Mouse (Mus musculus) brown adipose tissue, adult 24 weeks (tissue): ENCODE measurements around the gene Thnsl1. TPM values are rescaled to one million over a fixed set of nuclear protein-coding genes. Genes with fewer than 3 reads are reported as not detected.
A peak's percentile ranks its signal among the peaks of the same experiment; 100 is the strongest.

Source experiments
- H3K27ac ChIP-seq: fragments of 200-500 bp; replicated peaks from 2 replicates; pipeline ENCODE4 v1.5.1; 2012; ENCODE audit warnings: low read depth, mild to moderate bottlenecking, low read length
- H3K4me1 ChIP-seq: fragments of 200-500 bp; 2 replicates; pipeline ENCODE4 v1.6.1; 2012; ENCODE audit warnings: low read length, mixed read lengths; ENCODE audit not compliant: control insufficient read depth, insufficient read depth, insufficient read length
- H3K4me3 ChIP-seq: fragments of 200-500 bp; 2 replicates; pipeline ENCODE4 v1.5.1; 2012; ENCODE audit warnings: low read depth, mild to moderate bottlenecking, low read length, moderate library complexity; ENCODE audit not compliant: insufficient read depth
- polyA plus RNA-seq: library from polyadenylated mRNA; stranded (reverse); fragments of >200 nt; gene quantifications from 2 replicates; pipeline ENCODE4 v1.2.4, GENCODE M21; 2012; ENCODE audit not compliant: missing spikeins, insufficient read depth, insufficient read length

Gene Thnsl1
- polyA plus RNA-seq = 6.0 and 9.6 TPM in 2 replicates

DNA sequence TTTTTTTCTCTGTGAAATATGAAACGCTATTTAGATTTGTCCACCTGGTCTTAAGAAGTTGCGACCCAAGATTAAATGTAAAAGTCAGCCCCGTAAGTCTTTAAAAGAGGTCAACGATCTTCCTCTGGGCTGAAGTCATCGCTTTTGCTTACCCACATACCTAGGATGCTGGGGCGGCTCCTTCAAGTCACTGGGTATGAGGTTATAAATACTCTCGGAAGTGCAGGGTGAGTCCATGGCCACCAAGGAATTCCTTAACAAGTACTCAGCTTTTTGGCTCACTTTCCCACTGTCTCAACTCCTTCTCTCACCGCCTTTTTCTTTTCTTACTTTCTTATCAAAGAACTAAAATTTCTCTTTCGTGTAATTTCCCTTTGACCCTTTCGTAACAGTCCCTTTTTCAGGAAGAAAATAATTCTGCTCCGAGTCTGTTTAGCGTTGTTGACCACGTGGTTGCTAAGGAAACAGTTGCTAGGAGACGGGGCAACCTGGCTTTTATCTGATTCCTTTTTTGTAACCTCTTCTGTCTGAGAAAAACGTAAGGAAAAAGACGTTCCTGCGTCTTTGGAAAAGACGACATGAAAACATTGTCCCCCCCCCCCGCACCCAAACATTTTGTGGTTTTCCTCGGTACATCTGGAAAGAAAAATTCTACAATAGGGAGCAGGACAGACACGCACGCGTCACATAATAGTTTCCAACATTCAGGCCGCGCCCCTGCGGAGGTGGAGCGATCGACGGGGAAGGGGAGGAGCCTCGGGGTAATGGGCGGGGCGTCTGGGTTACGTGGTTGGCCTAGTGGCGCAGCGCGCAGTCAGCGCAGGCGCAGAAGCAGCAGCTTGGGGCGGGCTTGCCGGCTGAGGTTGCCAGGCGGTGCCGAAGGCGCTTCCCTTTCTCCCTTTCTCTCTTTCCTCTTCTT lies at the start of gene Thnsl1, which contains the start of gene Enkur:
Gene Thnsl1 (plus strand): TSS at position 813 of the 919 bp plus-strand sequence.
Gene Enkur (minus strand): TSS at position 454 of the 919 bp plus-strand sequence.
- Histone ChIP-seq H3K27ac (peak within 1 kb of the TSS; percentile 48; the same call in 1 of the 2 replicates), H3K4me3 (peak within 1 kb of the TSS; percentile 96), H3K4me1 (no peaks in the 10 kb centered on the region)

DNA sequence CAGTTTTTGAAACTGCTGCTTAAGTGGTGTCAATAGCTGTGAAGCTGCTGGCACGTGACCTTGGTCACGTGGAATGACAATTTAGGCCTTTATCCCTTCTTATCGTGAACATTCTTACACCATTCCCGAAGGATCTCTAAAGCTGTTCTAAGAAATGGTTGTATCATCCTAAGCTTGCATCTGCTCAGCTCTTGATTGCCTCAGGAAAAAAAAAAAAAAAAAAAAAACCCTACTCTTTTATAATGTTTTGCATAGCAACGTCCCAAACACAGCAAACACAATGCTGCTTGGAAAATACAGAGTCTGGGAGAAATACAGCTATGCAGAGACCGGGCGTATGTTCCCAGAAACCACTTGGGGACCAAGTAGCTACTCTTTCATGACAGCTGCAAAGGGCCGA lies 41.2 kb upstream of the Thnsl1 start:
- Histone ChIP-seq H3K4me1 (no peaks in the 10 kb centered on the region), H3K4me3 (no peak overlapping the region), H3K27ac (no peak overlapping the region)

DNA sequence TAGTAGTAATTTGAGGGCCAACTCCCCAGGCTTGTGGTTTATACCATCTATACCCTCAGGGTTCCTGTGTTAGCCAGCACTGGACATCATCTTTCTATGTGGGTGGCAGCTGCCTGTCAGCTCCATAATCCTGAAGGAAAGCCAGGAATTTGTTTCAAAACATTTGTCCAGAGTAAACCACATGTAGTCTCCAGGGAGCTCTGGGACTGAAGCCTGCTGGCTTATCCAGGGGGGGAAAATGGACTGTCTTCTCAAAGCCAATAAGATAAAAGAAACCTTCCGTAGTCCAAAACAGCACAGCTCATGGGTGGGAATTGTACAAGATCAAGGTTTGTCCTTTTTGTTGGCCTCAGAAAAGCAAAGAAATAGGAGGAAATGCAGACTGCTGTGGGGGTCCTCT lies 37.6 kb upstream of the Thnsl1 start:
- Histone ChIP-seq H3K27ac (no peak overlapping the region), H3K4me3 (no peak overlapping the region)

DNA sequence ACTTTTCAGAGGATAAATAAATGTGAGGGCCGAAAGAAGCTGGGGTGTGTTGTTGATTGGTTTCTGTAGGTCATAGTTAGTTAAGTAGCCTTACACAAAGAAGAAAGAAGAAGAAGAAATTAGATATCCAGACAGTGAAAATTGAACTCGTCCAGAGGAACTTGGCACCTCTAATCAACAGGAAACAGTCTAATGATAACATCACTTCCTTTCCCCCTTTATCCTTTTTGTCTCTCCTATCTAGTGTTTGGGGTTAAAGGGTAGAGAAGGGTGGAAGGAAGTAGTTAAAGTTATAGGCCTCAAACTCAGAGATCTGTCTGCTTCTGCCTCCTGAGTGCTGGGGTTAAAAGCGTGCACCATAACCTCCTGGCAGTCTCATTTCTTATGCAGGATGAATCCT lies 32.7 kb upstream of the Thnsl1 start:
- H3K4me3 ChIP-seq = no peak overlapping the region
- H3K4me1 ChIP-seq = no peaks in the 10 kb centered on the region
- H3K27ac ChIP-seq = no peak overlapping the region

More for the DNA sequence above, 37.6 kb upstream of the Thnsl1 start:
- no peaks in the 10 kb centered on the region for H3K4me1 ChIP-seq

DNA sequence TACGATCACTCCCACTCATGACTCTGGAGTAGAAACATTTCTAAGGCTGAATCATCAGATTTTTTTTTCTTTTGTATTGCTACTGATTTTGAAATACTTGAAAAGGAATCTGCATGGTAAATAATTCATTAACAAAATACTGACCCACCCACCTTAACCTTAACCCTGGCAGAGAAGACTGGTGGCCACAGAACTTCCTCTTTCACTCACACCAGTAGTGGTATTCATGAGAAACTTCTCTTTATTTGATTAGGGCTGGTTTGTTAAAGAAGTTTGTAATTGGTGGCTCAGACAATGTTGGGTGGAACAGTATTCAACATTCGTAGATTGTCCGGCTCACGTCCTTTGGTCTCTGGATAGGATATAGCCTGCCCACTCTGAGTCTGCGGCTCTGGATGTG lies 26.4 kb upstream of the Thnsl1 start:
- no peak overlapping the region for H3K4me3 ChIP-seq
- H3K4me1 ChIP-seq = no peaks in the 10 kb centered on the region
- no peak overlapping the region for H3K27ac ChIP-seq

DNA sequence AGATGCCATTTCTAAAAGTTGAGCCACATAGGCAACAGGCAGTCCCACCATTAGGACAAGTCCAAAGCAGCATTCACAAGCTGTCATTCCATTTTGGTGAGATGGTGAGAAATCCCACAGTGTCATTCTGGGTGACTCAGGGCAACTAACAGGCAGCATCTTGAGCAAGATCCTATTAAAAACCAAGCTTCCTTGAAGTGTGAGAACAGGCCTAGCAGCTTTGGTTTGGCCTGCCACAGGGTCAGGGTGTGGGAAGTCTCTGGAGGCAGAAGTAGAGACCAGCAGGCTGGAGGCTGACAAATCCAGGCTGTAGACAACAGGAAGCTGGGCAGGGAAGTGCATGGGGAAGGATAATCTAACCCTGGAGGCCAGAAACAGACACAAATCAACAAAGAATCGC lies 22.7 kb upstream of the Thnsl1 start:
- Histone ChIP-seq H3K27ac (no peak overlapping the region), H3K4me3 (no peak overlapping the region), H3K4me1 (no peaks in the 10 kb centered on the region)

DNA sequence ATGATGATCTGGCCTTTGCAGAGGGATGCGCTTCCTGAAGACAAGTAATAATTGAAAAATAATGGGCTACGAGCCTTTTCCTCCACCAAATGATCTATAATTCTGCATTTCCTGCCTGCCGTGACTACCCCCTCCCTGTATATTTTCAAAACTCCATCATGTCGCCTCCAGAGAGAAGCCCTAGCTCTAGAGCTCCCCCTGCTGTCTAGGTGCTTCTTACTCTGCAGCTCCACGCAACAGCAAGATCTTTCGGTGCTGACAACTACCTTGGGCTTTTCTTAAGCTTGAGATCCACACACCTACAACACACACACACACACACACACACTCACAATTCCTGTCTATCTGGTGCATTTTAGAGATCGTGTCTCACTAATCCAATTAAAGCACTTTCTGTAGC lies 17.9 kb upstream of the Thnsl1 start:
- Histone ChIP-seq H3K4me1 (no peaks in the 10 kb centered on the region), H3K27ac (no peak overlapping the region), H3K4me3 (no peak overlapping the region)

DNA sequence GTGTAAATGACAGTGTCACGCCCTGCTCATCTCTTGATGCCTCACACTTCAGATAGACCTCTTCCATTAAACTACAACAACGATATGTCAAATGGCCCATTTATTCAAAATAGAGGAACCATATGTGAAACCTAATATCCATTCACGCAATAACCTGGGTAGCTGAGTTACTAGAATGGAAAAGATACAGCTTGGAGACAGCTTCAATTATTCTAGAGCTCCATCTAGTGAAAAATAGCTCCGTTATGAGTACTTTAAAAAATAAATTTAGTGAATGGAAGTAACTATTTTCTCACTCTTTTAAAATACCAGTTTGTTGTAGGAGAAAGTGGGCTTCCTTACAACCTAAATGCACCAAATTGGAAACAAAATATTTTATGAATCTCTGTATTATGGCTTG lies 16.9 kb upstream of the Thnsl1 start:
- Histone ChIP-seq H3K4me1 (no peaks in the 10 kb centered on the region), H3K4me3 (no peak overlapping the region), H3K27ac (no peak overlapping the region)

DNA sequence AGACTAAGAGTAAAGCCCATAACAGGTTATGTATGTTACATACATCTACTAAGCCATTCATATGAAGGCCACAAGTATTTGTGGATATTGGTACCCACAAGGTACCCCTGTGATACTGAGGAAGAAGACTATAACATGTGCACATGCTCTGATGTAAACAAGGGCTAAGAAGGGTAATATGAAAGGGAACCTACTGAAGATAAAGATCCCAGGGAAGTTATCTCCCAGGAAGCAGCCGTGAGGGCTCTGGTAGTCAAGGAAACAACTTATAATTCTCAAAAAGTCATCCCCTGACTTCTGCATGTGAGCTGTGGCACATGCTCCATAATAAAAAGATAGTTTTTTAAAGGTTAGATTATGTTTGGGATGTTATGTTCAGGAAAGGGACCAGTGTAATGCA lies 14.3 kb upstream of the Thnsl1 start:
- Histone ChIP-seq H3K4me3 (no peak overlapping the region), H3K4me1 (no peaks in the 10 kb centered on the region)

DNA sequence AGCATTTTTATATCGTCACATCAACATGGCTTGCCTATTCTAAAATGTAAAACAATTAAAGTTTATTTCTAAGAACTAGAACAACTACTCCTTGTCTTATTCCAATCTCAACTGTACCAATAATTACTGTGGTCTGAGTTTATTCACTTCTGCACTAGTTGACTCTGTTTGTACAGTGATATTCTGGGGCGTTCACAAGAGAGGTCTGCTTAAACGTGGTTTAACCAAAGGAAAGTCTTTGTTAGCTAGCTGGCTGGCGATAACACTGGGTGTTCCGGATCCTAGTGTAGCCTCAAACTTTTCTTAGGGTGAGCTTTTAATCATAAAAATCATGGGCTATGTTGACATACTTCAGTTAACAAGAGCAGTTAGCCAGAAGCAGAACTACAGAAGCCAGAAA lies 10.3 kb upstream of the Thnsl1 start:
- H3K4me3 ChIP-seq = no peak overlapping the region
- H3K27ac ChIP-seq = no peak overlapping the region
- H3K4me1 ChIP-seq = no peaks in the 10 kb centered on the region

More for the DNA sequence above, 14.3 kb upstream of the Thnsl1 start:
- H3K27ac ChIP-seq = no peak overlapping the region

DNA sequence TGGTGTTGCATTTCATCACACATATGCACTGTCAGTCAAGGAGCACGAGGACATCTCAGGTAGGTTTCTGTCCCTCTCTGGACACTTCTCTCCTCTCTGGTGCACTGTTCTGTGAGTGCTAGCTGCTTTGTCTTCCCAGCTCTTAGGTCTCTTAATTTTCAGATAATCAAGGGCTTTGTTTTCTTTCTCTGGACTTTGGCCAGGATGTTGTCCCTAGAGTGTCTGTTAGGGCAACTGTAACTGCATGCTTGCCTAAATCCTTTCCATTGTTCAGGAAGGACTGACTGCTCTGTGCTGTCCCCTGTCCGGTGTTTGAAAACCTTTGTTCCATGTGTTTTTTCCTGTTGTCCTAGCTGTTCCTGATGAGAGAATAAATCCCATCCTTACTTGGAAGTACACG lies 6.5 kb upstream of the Thnsl1 start:
- Histone ChIP-seq H3K4me3 (no peak overlapping the region), H3K4me1 (no peaks in the 10 kb centered on the region), H3K27ac (no peak overlapping the region)

DNA sequence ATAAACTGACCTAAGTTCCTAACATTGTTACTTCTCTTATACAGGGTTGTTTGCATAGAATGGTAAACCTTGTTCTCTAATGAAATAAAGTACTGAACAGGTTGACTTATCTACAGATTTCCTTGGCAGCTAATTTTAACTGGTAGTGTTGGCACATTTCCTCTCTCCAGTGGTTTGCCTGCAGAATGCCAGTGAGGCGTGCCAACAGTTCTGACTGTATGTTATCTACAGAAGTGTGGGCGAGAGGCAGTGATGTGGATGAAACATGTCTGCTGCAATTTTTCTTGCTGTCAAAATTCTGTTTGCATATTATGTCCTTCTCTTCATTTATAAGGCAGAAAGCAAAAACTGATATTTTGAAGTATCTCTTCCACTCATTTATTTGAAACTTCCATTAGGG lies 2.8 kb upstream of the Thnsl1 start:
- Histone ChIP-seq H3K4me1 (no peaks in the 10 kb centered on the region), H3K4me3 (no peak overlapping the region), H3K27ac (no peak overlapping the region)

DNA sequence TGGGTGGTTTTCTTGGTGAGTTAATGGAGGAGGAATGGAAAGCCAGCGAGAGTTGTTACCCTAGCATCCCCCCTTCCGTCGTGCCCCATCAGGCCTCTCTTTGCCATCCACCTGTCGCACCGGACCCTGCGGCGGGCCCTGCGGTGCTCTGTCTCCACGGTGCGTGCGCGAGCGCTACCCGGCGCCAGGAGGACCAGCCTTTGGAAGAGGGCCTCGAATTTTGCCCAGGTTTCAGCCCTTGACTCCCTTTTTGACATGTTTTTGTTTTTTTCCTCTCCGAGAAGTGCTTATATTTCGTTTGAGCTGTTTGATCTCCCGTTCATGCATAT lies 271 bp downstream of the Thnsl1 start:
- Histone ChIP-seq H3K27ac (peak overlapping the region; percentile 48; the same call in 1 of the 2 replicates), H3K4me1 (no peaks in the 10 kb centered on the region), H3K4me3 (peak overlapping the region; percentile 96)

DNA sequence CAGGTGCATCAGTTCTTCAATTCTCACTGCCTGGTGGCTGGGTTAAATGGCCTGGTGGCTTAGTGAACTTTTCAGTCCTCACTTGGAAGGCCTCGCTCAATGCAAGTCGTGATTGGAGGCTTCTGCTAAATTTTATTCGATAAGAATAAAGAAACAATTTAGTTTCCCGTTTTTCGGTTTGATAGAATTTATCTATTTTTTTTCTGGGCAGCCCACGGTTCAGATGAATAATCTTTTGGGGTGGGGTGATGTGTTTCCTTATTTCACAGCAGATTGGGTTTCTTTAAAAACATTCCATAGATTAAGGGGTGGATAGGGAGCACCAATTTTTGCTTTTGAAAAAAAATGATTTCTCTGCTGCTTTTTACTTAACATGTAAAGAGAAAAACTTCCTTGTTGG lies 754 bp downstream of the Thnsl1 start:
- Histone ChIP-seq H3K27ac (no peak overlapping the region), H3K4me1 (no peaks in the 10 kb centered on the region), H3K4me3 (peak overlapping the region; percentile 96)

DNA sequence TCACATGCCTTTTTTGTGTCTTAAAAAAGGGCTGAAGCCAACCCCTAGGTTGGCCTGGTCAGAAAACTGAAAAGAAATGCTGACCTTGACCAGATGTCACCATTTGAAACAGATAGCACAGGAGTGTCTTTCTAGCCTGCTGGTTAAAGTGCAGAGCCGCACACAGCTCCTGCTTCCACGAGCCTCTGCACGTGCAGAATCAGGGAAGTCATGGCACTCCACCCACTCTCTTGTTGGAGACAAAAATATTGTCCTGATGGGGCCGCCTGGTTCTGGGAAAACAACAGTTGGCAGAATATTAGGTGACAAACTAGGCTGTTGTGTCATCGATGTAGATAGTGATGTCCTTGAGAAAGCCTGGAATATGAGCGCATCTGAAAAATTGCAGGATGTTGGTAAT lies 5.8 kb downstream of the Thnsl1 start:
- H3K4me3 ChIP-seq = no peak overlapping the region
- H3K4me1 ChIP-seq = no peaks in the 10 kb centered on the region
- no peak overlapping the region for H3K27ac ChIP-seq

DNA sequence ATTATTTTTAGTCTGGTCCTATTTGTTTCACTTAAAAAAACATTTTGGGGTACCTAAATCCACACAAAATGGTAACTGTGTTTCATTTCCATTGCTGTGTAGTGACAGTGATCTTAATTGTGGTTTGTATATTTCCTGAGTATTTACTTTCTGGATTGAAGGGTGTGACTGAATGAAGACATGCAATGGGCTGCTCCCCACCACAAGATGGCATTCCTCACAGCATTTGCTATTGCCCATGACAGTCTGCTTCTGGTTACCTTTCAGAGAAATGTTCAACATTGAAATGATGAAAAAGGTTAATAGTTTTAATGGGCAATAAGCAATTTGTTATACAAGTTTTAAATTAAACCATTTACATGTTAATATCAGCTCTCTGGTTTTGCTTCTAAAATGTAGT lies 8.8 kb downstream of the Thnsl1 start:
- Histone ChIP-seq H3K4me1 (no peaks in the 10 kb centered on the region), H3K4me3 (no peak overlapping the region), H3K27ac (no peak overlapping the region)
